Mouse (Mus musculus) lung, embryonic 15.5 days (tissue): ENCODE results near the gene Cypt12. TPM values are rescaled to one million over a fixed set of nuclear protein-coding genes. Genes with fewer than 3 reads are reported as not detected.

Source experiments
- ATAC-seq: fragments of 200-750 bp; cut with Nextera tagmentation; 2 replicates; pipeline ENCODE4 v1.8.0; 2017; ENCODE audit warnings: moderate number of reproducible peaks, borderline replicate concordance; ENCODE audit not compliant: low FRiP score, low TSS enrichment; ENCODE audit errors: extremely low read depth
- H3K27ac ChIP-seq: fragments of 300-500 bp; sonication (generic); 2 replicates; pipeline ENCODE4 v1.5.1; 2015; ENCODE audit warnings: moderate library complexity, mild to moderate bottlenecking, inconsistent platforms
- H3K27me3 ChIP-seq: fragments of 300-500 bp; sonication (generic); 2 replicates; pipeline ENCODE4 v1.6.1; 2015; ENCODE audit warnings: inconsistent platforms
- H3K36me3 ChIP-seq: fragments of 300-500 bp; sonication (generic); 2 replicates; pipeline ENCODE4 v1.6.1; 2015; ENCODE audit warnings: inconsistent platforms
- H3K4me1 ChIP-seq: fragments of 300-500 bp; sonication (generic); 2 replicates; pipeline ENCODE4 v1.6.1; 2015; ENCODE audit warnings: inconsistent platforms
- H3K4me2 ChIP-seq: fragments of 300-500 bp; sonication (generic); 2 replicates; pipeline ENCODE4 v1.6.1; 2015; ENCODE audit warnings: inconsistent platforms, mild to moderate bottlenecking, moderate library complexity
- H3K4me3 ChIP-seq: fragments of 300-500 bp; sonication (generic); 2 replicates; pipeline ENCODE4 v1.5.1; 2015; ENCODE audit warnings: mild to moderate bottlenecking, inconsistent platforms
- H3K9ac ChIP-seq: fragments of 300-500 bp; sonication (generic); 2 replicates; pipeline ENCODE4 v1.6.1; 2015; ENCODE audit warnings: inconsistent platforms
- H3K9me3 ChIP-seq: fragments of 300-500 bp; sonication (generic); 2 replicates; pipeline ENCODE4 v1.6.1; 2016; ENCODE audit warnings: inconsistent platforms
- WGBS: fragments of 180-500 bp; shearing (Covaris S2); methylation state at CpG from one replicate; pipeline ENCODE4 v1.1.7; 2015; 5-methylcytosine and 5-hydroxymethylcytosine counted together
- polyA plus RNA-seq: library from polyadenylated mRNA; unstranded; fragments of >200 nt; fragmentation: Nextera tagmentation; extraction: Ambion mirVana; gene quantifications from 2 replicates; pipeline ENCODE4 v1.2.1, GENCODE M21; 2015

Gene Cypt12
- not detected in 2 replicates for polyA plus RNA-seq

- Histone ChIP-seq H3K4me3 (no peak within 1 kb of the TSS), H3K27ac (no peak within 1 kb of the TSS), H3K9me3 (no peaks in the 10 kb centered on the region), H3K9ac (no peak within 1 kb of the TSS), H3K27me3 (no peaks in the 10 kb centered on the region), H3K4me1 (no peaks in the 10 kb centered on the region), H3K4me2 (no peak within 1 kb of the TSS), H3K36me3 (no peaks in the 10 kb centered on the region)
- no peak for ATAC-seq
- 91% methylated on average over 13 of the region's 13 CpGs for whole genome bisulfite sequencing
Measured at GRCm38 (mm10) chr3:17948299-17948698, at the start of gene Cypt12. Gene Cypt12, plus strand, starts transcription at chr3:17948410.

- no peak overlapping the region for H3K27ac ChIP-seq
- no peaks in the 10 kb centered on the region for H3K9me3 ChIP-seq
- H3K27me3 ChIP-seq: no peaks in the 10 kb centered on the region
- H3K4me2 ChIP-seq: no peak overlapping the region
- no peak overlapping the region for H3K9ac ChIP-seq
- H3K36me3 ChIP-seq: no peaks in the 10 kb centered on the region
- H3K4me1 ChIP-seq: no peaks in the 10 kb centered on the region
- H3K4me3 ChIP-seq: no peak overlapping the region
- no peak for ATAC-seq
Measured at GRCm38 (mm10) chr3:17913796-17914195, 34.4 kb upstream of the Cypt12 start.

- Histone ChIP-seq H3K9me3 (no peaks in the 10 kb centered on the region), H3K4me1 (no peaks in the 10 kb centered on the region), H3K27me3 (no peaks in the 10 kb centered on the region), H3K27ac (no peak overlapping the region), H3K4me2 (no peak overlapping the region), H3K36me3 (no peaks in the 10 kb centered on the region), H3K4me3 (no peak overlapping the region), H3K9ac (no peak overlapping the region)
- 69% methylated on average over 2 of the region's 2 CpGs for WGBS
- no peak for ATAC-seq
Measured at GRCm38 (mm10) chr3:17940206-17940605, 8.0 kb upstream of the Cypt12 start.
